Mouse (Mus musculus): Measurements from ENCODE around the gene Svs2. TPM values are rescaled to one million over a fixed set of nuclear protein-coding genes. Genes with fewer than 3 reads are reported as not detected.
"Not testable (repeated sequence)": the region's sequence is repeated elsewhere in the genome, so short reads cannot be mapped to it uniquely, and the experiment has no call there.

Svs2 gene
- polyA plus RNA-seq (2011; ENCODE audit: insufficient read depth, insufficient read length, low read depth, missing spikeins), result not detected in 2 replicates

- Histone ChIP-seq H3K4me3 (ENCODE audit: low read depth, low read length) (no peak within 1 kb of the TSS), H3K27me3 (ENCODE audit: control insufficient read depth, insufficient read depth, low read length, poor library complexity, severe bottlenecking) (no peaks in the 10 kb centered on the region), H3K9me3 (replicated peaks; ENCODE audit: control insufficient read depth, insufficient read depth, low read length, poor library complexity, severe bottlenecking) (no peaks in the 10 kb centered on the region), H3K27ac (ENCODE audit: insufficient read depth, low read length) (no peak within 1 kb of the TSS), H3K9ac (ENCODE audit: low read depth, poor library complexity, severe bottlenecking) (no peak within 1 kb of the TSS), H3K4me1 (ENCODE audit: control insufficient read depth, insufficient read depth, low read length) (no peaks in the 10 kb centered on the region), H3K36me3 (ENCODE audit: control insufficient read depth, insufficient read depth, low read length, poor library complexity, severe bottlenecking) (no peaks in the 10 kb centered on the region)
- TF ChIP-seq CTCF (IDR thresholded peaks at IDR 0.05; ENCODE audit: low read depth, low read length) (no peak), EP300 (IDR thresholded peaks at IDR 0.05; ENCODE audit: insufficient read depth, low read depth, low read length) (no peak), POLR2A (IDR thresholded peaks at IDR 0.05; ENCODE audit: insufficient read depth, low read length) (no peak)
Measured at GRCm38 (mm10) chr2:164238366-164238765, at the start of gene Svs2. Svs2 (minus strand) TSS chr2:164238466.

DNA sequence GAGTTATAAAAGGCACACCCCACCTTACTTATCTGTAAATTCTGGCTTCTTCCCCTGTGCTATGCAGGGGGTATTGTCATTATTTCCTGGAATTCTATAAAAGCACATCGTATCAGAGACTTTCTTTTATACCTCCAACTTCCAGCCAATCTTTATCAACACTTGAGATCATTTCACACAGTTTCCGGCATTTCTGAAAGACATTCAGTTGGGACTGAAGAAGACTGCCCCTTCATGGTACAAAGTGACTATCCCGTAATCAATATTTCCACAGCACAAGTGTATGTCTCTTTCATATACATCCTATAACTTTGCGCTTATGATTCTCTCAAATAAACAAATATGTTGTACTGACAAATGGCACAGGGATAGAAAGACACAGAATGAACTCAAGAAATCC lies 40.1 kb upstream of the Svs2 start, which contains the start of gene Svs4:
Gene Svs4, minus strand, starts transcription at position 101 of the 400 bp plus-strand sequence.
- no peaks in the 10 kb centered on the region for H3K27me3 ChIP-seq (ENCODE audit: control insufficient read depth, insufficient read depth, low read length, poor library complexity, severe bottlenecking)
- H3K36me3 ChIP-seq (ENCODE audit: control insufficient read depth, insufficient read depth, low read length, poor library complexity, severe bottlenecking), result no peaks in the 10 kb centered on the region
- no peaks in the 10 kb centered on the region for H3K9me3 ChIP-seq (replicated peaks; ENCODE audit: control insufficient read depth, insufficient read depth, low read length, poor library complexity, severe bottlenecking)
- no peak within 1 kb of the TSS for H3K9ac ChIP-seq (ENCODE audit: low read depth, poor library complexity, severe bottlenecking)
- no peak within 1 kb of the TSS for H3K4me3 ChIP-seq (ENCODE audit: low read depth, low read length)
- TF ChIP-seq POLR2A (IDR thresholded peaks at IDR 0.05; ENCODE audit: insufficient read depth, low read length), result no peak
- no peak for TF ChIP-seq CTCF (IDR thresholded peaks at IDR 0.05; ENCODE audit: low read depth, low read length)
- TF ChIP-seq EP300 (IDR thresholded peaks at IDR 0.05; ENCODE audit: insufficient read depth, low read depth, low read length), result no peak
- H3K4me1 ChIP-seq (ENCODE audit: control insufficient read depth, insufficient read depth, low read length), result no peaks in the 10 kb centered on the region
- H3K27ac ChIP-seq (ENCODE audit: insufficient read depth, low read length), result no peak within 1 kb of the TSS

DNA sequence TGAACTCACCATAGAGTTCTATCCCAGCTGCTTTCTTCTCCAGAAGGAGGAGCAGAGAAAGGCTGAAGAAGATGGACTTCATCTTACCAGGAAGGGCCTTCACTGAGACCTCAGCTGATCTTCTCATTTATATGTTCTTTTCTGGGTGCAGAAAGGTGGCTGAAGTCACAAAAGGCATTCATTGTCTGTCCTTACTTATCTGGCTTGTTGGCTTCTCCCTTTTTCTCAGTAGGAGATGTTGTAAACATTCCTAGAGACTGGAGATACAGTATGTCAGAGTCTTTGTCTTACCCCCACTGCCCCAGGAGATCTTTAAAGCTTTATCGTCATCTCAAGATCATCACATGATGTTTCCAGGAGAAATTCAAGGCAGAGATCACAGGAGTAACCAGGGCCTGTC lies 18.3 kb upstream of the Svs2 start, which contains the start of gene Svs3b:
Gene Svs3b, minus strand, starts transcription at position 101 of the 400 bp plus-strand sequence.
- not testable (repeated sequence) for H3K36me3 ChIP-seq (ENCODE audit: control insufficient read depth, insufficient read depth, low read length, poor library complexity, severe bottlenecking); H3K4me1 ChIP-seq (ENCODE audit: control insufficient read depth, insufficient read depth, low read length); H3K9me3 ChIP-seq (replicated peaks; ENCODE audit: control insufficient read depth, insufficient read depth, low read length, poor library complexity, severe bottlenecking); H3K27ac ChIP-seq (ENCODE audit: insufficient read depth, low read length); H3K4me3 ChIP-seq (ENCODE audit: low read depth, low read length); H3K9ac ChIP-seq (ENCODE audit: low read depth, poor library complexity, severe bottlenecking); H3K27me3 ChIP-seq (ENCODE audit: control insufficient read depth, insufficient read depth, low read length, poor library complexity, severe bottlenecking)

GRCm38 (mm10) chr2:164232671-164233070 lies 5.6 kb downstream of the Svs2 start:
- Histone ChIP-seq H3K36me3 (ENCODE audit: control insufficient read depth, insufficient read depth, low read length, poor library complexity, severe bottlenecking) (no peaks in the 10 kb centered on the region), H3K27me3 (ENCODE audit: control insufficient read depth, insufficient read depth, low read length, poor library complexity, severe bottlenecking) (no peaks in the 10 kb centered on the region), H3K9ac (ENCODE audit: low read depth, poor library complexity, severe bottlenecking) (no peak overlapping the region), H3K9me3 (replicated peaks; ENCODE audit: control insufficient read depth, insufficient read depth, low read length, poor library complexity, severe bottlenecking) (no peaks in the 10 kb centered on the region), H3K27ac (ENCODE audit: insufficient read depth, low read length) (no peak overlapping the region), H3K4me3 (ENCODE audit: low read depth, low read length) (no peak overlapping the region), H3K4me1 (ENCODE audit: control insufficient read depth, insufficient read depth, low read length) (no peaks in the 10 kb centered on the region)
- TF ChIP-seq EP300 (IDR thresholded peaks at IDR 0.05; ENCODE audit: insufficient read depth, low read depth, low read length) (no peak), CTCF (IDR thresholded peaks at IDR 0.05; ENCODE audit: low read depth, low read length) (no peak), POLR2A (IDR thresholded peaks at IDR 0.05; ENCODE audit: insufficient read depth, low read length) (no peak)

- Histone ChIP-seq H3K27ac (ENCODE audit: insufficient read depth, low read length) (no peak overlapping the region), H3K4me3 (ENCODE audit: low read depth, low read length) (no peak overlapping the region), H3K9me3 (replicated peaks; ENCODE audit: control insufficient read depth, insufficient read depth, low read length, poor library complexity, severe bottlenecking) (no peaks in the 10 kb centered on the region), H3K4me1 (ENCODE audit: control insufficient read depth, insufficient read depth, low read length) (no peaks in the 10 kb centered on the region), H3K36me3 (ENCODE audit: control insufficient read depth, insufficient read depth, low read length, poor library complexity, severe bottlenecking) (no peaks in the 10 kb centered on the region), H3K9ac (ENCODE audit: low read depth, poor library complexity, severe bottlenecking) (no peak overlapping the region), H3K27me3 (ENCODE audit: control insufficient read depth, insufficient read depth, low read length, poor library complexity, severe bottlenecking) (no peaks in the 10 kb centered on the region)
- TF ChIP-seq CTCF (IDR thresholded peaks at IDR 0.05; ENCODE audit: low read depth, low read length), result no peak
- no peak for TF ChIP-seq POLR2A (IDR thresholded peaks at IDR 0.05; ENCODE audit: insufficient read depth, low read length)
- no peak for TF ChIP-seq EP300 (IDR thresholded peaks at IDR 0.05; ENCODE audit: insufficient read depth, low read depth, low read length)
Measured at GRCm38 (mm10) chr2:164228361-164229070, 9.8 kb downstream of the Svs2 start.

DNA sequence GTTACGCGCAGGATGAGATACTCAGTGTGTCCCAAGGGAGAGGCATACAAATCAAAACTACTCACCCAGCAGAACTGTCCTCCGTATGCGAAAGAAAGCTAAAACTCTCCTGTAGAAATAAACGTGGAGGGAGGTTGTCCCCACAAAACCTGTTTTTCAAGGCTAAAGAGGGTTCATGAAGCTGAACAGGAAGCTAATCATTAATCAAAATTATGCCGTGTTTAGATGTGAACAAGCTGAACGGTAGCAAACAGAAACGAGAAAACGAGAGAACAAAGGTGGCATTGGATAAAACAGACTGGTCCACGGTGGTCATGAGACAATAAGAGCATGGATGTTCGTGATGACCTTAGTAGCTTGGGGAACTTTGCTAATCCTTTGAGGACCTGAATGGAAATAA lies 16.7 kb downstream of the Svs2 start, which contains the start of gene Wfdc15b:
Gene Wfdc15b, minus strand, starts transcription at position 139 of the 400 bp plus-strand sequence.
- Histone ChIP-seq H3K9me3 (replicated peaks; ENCODE audit: control insufficient read depth, insufficient read depth, low read length, poor library complexity, severe bottlenecking) (no peaks in the 10 kb centered on the region), H3K4me3 (ENCODE audit: low read depth, low read length) (no peak within 1 kb of the TSS), H3K36me3 (ENCODE audit: control insufficient read depth, insufficient read depth, low read length, poor library complexity, severe bottlenecking) (no peaks in the 10 kb centered on the region), H3K27ac (ENCODE audit: insufficient read depth, low read length) (no peak within 1 kb of the TSS), H3K4me1 (ENCODE audit: control insufficient read depth, insufficient read depth, low read length) (no peaks in the 10 kb centered on the region), H3K27me3 (ENCODE audit: control insufficient read depth, insufficient read depth, low read length, poor library complexity, severe bottlenecking) (no peaks in the 10 kb centered on the region), H3K9ac (ENCODE audit: low read depth, poor library complexity, severe bottlenecking) (no peak within 1 kb of the TSS)
- no peak for TF ChIP-seq POLR2A (IDR thresholded peaks at IDR 0.05; ENCODE audit: insufficient read depth, low read length)
- no peak for TF ChIP-seq EP300 (IDR thresholded peaks at IDR 0.05; ENCODE audit: insufficient read depth, low read depth, low read length)
- no peak for TF ChIP-seq CTCF (IDR thresholded peaks at IDR 0.05; ENCODE audit: low read depth, low read length)

Measured in ES-Bruce4 (cell line).